Mouse (Mus musculus): ENCODE measurements around the gene Dnaja3.
"Not testable (repeated sequence)": the region's sequence is repeated elsewhere in the genome, so short reads cannot be mapped to it uniquely, and the experiment has no call there.

Dnaja3 gene

DNA sequence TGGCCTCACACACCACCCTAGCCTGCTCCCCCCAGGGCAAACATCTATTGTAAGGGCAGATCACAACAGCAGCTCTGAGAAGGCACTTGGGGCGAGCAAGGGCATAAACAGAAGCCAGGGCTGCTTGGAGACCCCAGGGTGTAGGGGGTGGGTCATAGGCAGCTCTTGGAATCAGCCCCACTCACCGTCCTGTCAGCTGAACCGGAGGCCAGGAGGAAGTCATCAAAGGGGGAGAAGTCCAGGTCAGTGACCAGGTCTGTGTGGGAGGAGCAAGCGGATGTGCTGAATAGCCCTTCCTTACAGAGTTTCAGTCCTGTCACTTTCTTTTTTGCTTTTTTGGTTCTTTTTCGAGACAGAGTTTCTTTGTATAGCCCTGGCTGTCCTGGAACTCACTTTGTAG, 30.5 kb downstream of the Dnaja3 start:
- DNase-seq (ENCODE audit: low spot score): no peak

DNA sequence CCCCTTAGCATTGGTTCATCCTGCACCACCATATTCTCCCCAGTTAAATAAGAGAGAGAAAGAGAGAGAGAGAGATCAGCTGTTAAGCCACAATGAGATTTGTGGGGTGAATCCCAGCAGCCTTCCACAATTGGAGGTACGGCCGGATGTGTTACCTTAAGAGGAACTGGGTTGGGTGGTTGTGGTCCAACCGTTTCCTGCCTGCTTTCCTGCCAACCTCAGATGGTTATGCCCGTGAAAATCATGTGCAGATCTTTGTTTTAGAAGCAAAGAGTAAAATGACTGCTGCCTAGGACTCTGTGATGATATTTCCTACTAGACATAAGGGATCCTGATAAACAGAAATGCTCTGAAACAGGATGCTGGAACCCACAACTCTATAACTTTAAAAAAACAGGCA, 34.3 kb downstream of the Dnaja3 start:
- no peak for DNase-seq (ENCODE audit: low spot score)

DNA sequence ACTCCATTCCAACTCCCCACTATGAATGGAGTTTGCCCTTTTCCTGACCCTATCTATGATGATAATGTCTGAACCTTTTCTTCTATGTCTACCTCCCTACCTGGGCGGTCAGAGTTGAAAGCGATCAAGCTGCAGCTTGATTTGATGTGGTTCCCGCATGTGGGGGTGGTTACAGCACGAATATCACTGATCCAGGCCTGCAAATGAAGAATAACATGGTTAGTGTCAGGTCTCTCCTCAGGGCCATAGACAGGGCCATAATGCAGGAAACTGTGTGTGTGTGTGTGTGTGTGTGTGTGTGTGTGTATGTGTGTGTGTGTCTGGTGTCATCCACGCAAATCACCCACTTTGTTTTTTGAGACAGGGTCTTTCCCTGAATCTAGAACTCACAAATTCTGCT, 37.0 kb downstream of the Dnaja3 start:
- no peak for DNase-seq (ENCODE audit: low spot score)

- no peak for DNase-seq (ENCODE audit: low spot score)
These were observed 38.3 kb downstream of the Dnaja3 start for GRCm38 (mm10) chr16:4678080-4678479.

DNA sequence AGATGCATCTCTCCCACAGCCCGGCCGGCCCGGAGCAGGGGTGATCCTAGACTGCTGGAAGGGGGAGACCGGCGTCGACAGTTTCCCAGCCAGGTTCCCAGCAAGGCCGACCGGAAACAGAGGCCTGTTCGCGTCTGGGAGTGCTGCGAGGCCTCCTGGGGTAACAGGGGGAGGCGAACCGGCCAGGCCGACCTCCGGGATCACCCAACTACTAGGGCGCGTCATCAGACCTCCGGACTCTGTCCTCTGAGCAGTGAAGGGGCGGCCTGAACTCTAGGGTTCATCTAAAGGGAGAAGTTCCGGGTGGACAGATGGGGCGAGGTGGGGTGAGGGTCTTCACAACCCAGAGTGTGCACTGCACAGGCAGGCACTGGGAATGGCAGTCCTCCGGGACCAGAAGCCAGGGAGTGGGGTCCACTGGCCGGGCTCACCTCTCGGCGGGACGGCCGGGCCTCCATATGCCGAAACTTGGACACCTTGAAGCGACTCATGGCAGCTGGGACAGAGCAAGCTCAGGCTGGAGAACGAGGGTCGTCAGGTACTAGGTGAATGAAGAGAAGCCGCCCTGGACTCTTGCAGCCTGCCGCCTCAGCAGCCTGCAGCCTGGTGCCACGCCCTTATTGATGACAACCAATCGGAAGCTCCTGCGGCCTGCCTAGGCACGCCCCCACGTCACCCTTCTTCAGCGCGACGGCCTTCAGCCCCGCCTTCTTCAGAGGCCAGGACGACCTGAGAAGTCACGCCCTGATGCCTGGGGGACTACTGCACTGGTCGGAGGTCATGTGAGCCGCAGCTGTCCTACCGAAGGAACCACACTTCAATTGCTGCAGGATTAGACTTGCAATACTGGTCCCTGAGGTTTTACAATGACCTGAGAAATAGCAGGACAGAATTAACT, 39.6 kb downstream of the Dnaja3 start, which contains the start of gene Coro7:
Gene Coro7, minus strand, starts transcription at position 657 of the 898 bp plus-strand sequence.
- DNase-seq (ENCODE audit: low spot score): peak; percentile 31

DNA sequence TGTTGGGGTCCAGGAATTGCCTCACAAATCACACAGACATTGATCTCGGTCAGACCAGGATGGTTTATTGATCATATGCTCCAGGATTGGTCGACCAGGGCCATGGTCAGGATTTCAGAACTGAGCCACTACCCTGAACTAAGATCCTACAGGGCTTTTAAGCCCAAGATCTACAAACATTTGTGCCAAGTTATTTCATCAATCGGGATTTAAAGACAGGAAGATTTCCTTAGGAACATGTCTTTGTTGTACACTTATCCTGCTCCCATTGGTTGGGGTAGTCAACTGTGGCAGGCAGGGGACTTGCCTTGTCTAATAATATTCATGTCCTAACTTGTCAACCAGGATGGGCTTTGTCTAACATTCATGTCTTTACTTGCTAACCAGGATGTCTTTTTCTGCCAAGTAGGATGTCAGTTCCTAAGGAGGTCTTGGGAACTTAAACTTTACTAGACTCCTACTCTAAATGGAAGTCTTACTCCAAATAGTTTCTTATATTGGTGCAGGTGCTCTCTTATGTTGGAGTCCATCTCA, 41.2 kb downstream of the Dnaja3 start:
- not testable (repeated sequence) for DNase-seq (ENCODE audit: low spot score)

- no peak for DNase-seq (ENCODE audit: low spot score)
These were observed 42.9 kb downstream of the Dnaja3 start for GRCm38 (mm10) chr16:4682628-4683179.

DNA sequence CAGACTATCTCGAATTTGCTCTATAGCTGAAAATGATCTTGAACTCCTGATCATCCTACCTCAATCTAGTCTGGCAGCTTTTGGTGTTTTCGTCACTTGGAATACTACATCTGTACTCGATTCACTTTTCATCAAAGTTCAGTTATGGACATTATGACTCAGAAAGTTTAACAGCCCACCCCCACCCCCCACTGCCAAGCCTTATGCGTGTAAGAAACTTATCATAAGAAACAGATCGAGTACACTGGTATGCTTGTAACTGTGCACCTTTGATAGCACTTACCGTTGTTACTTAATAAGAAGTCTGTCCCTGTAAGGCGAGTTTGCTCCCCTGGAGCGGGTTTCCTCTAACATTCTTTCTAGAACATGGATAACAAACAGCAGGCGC, 43.4 kb downstream of the Dnaja3 start:
- no peak for DNase-seq (ENCODE audit: low spot score)

DNA sequence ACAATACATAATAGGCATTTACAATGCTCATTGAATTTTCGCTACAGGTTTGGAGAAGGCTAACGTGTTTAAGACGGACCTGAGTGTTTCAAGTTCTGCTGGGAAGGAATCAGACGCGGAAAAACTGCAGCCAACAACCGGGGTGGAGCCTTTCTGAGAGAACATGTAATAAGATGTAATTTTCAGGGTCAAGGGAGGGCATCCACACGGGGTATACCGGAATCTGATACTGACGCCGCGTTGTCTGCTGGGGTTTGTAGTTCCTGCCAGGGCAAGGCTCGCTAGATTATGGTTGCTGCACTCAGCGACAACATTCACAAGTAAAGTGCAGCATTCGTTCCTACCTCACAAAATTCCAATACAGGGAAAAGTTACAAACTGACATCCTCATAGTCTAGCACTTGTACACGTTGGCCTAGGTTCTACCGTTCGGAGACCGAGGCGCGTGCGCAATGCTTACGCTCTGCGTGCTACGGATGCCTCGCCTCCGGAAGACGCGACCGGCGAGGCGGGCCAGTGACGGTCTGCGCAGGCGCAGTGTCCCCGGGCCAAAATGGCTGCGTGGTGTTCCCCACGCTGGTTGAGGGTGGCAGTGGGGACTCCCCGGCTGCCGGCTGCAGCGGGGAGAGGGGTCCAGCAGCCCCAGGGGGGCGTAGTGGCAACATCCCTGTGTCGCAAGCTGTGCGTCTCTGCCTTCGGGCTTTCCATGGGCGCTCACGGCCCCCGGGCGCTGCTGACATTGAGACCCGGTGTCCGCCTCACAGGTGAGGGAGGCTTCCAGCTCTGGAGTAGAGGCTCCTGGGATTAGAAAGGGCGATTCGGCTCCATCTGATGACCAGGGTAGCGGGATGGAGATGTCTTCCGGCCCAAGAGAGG, 44.0 kb downstream of the Dnaja3 start:
- DNase-seq (ENCODE audit: low spot score): peak; percentile 91

DNA sequence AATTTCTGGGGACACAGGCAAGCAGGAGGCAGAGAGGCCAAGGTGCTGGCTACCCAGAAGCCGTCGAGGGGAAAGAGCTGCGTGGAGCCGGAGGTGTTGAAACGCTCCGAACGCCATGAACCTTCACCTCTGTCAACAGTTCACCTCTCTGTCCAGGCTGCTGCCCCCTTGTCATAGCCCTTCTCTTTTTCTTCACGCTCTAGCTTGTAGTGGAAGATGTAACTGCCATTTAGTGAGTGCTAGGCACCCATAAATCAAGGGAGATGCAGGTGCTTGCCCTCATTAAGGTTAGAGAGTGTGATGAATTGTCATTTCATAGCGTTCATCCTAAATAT, 44.6 kb downstream of the Dnaja3 start:
- no peak for DNase-seq (ENCODE audit: low spot score)

GRCm38 (mm10) chr16:4689371-4689770, 49.6 kb downstream of the Dnaja3 start:
- DNase-seq (ENCODE audit: low spot score): not testable (repeated sequence)

- DNase-seq (ENCODE audit: low spot score): no peak
These were observed 61.4 kb downstream of the Dnaja3 start for GRCm38 (mm10) chr16:4701211-4701610.

DNA sequence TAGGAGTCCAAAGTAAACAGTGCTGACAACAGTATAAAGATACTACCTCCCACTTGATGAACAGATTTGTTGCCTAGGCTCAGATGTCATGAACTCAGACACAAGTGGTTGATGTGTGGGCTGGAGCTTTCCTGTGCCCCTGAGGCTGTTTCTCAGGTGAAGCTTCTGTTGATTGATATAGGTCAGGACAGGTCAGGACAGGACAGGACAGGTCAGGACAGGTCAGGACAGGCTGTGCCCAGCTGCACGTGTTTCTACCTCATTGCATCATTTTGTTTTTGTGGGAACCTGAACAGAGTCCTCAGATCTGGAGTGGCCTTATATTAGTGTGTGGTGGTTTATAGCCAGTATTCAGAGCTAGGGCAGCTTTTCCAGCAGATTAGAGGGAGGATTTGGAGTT, 62.9 kb downstream of the Dnaja3 start:
- DNase-seq (ENCODE audit: low spot score): no peak

DNA sequence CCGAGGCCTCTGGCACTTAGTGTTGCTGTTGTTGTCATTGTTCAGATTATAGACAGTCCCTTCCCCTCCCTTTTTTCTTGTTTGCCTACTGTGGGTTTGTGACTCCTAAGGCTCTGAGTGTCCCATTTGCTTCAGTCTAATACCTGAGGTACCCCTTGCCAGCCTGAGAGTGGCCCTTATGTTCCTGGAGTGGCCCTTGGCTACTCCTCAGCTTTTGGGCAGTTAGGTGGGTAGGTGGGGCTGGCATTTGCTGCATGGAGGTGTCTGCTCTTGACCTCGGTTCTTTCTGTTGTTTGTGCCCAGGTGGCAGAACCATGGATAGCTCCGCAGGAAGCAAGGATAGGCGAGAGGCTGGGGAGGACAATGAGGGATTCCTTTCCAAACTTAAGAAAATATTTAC, 65.8 kb downstream of the Dnaja3 start:
- no peak for DNase-seq (ENCODE audit: low spot score)

DNA sequence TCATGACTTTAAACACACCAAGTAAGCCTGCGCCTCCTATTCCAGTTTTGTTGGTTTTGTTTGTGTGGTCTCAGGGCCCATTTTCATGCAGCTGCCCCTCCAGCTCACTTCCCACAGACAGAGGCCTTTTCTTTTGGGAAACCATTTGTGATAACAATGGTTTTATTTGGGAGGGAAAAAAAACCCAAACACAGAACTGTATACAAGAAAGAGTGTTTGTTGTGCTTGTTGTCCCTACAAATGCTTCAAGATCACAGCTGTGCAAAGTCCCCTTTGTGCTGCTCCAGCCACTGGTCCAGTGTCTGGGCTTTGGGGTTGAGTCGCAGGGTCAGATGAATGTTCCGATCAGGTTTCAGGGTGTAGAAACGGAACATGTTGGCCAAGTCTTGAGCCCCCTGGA, 71.4 kb downstream of the Dnaja3 start:
- DNase-seq (ENCODE audit: low spot score): no peak

GRCm38 (mm10) chr16:4713861-4714710, 74.3 kb downstream of the Dnaja3 start:
- no peak for DNase-seq (ENCODE audit: low spot score)

DNA sequence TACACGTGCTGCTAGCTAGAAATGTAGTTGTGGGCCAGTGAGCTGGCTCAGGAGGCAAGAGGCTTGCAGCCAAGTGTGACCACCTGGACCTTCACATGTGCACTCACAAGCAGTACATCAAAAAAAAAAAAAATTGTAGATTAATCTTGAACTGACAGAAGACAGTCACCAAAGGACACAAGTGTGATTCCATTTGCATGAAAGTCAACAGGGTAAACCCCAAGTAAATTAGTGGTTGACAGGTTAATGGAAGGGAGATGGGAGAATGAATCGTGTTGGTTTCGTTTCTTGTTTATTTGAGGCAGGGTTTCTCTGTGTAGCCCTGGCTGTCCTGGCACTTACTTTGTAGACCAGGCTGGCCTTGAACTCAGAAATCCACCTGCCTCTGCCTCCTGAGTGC, 78.1 kb downstream of the Dnaja3 start:
- DNase-seq (ENCODE audit: low spot score): no peak

- DNase-seq (ENCODE audit: low spot score): no peak
These were observed 79.1 kb downstream of the Dnaja3 start, which contains the start of gene Nmral1 for GRCm38 (mm10) chr16:4718753-4719518. TSS of gene Nmral1 (minus strand) at chr16:4719356.

GRCm38 (mm10) chr16:4722128-4722914, 82.5 kb downstream of the Dnaja3 start:
- no peak for DNase-seq (ENCODE audit: low spot score)

DNA sequence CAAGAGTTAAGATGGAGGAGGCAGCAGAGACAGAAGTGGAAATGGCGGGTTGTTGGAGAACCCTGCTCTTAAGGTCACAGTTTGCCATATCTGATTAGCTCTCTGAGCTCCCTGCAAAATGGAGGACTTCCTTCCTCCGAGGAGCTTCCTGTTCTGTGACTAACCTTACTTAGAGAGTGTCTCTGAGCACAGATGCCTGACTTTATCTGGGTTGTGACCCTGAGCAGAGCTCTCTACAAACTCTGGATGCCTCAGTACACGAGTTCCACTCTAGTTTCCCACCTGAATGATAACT, 83.1 kb downstream of the Dnaja3 start:
- no peak for DNase-seq (ENCODE audit: low spot score)

All from urinary bladder, postnatal 10 days (tissue).